Mouse (Mus musculus): ENCODE measurements at regions not wholly inside any gene's neighbourhood (a gene's known extent, or its start where the extent isn't known, plus 50 kb on each side); places are given as distances from the start of the nearest gene placed in this dataset.

GRCm38 (mm10) chr13:5735027-5735624, 126.2 kb upstream of the Klf6 start:
- no peak overlapping the region for H3K27ac ChIP-seq
- no peaks in the 10 kb centered on the region for H3K36me3 ChIP-seq
- no peaks in the 10 kb centered on the region for H3K9me3 ChIP-seq
- H3K27me3 ChIP-seq (ENCODE audit: insufficient read depth, poor library complexity, severe bottlenecking): no peaks in the 10 kb centered on the region
- H3K4me1 ChIP-seq: no peaks in the 10 kb centered on the region
- H3K4me3 ChIP-seq: no peak overlapping the region
- no peak for DNase-seq (ENCODE audit: low spot score)

GRCm38 (mm10) chr13:5736472-5736871, 124.8 kb upstream of the Klf6 start:
- WGBS: 71% methylated on average over 6 of the region's 6 CpGs

GRCm38 (mm10) chr13:5737214-5737613, 124.1 kb upstream of the Klf6 start:
- H3K9me3 ChIP-seq: no peaks in the 10 kb centered on the region
- no peak for DNase-seq (ENCODE audit: low spot score)
- no peak overlapping the region for H3K27ac ChIP-seq
- no peaks in the 10 kb centered on the region for H3K27me3 ChIP-seq (ENCODE audit: insufficient read depth, poor library complexity, severe bottlenecking)
- no peaks in the 10 kb centered on the region for H3K36me3 ChIP-seq
- no peaks in the 10 kb centered on the region for H3K4me1 ChIP-seq
- WGBS: 77% methylated on average over 7 of the region's 7 CpGs
- no peak overlapping the region for H3K4me3 ChIP-seq

More at GRCm38 (mm10) chr13:5736472-5736871, 124.8 kb upstream of the Klf6 start:
- no peak for DNase-seq (ENCODE audit: low spot score)
- Histone ChIP-seq H3K4me1 (no peaks in the 10 kb centered on the region), H3K36me3 (no peaks in the 10 kb centered on the region), H3K4me3 (no peak overlapping the region), H3K27ac (no peak overlapping the region), H3K9me3 (no peaks in the 10 kb centered on the region), H3K27me3 (ENCODE audit: insufficient read depth, poor library complexity, severe bottlenecking) (no peaks in the 10 kb centered on the region)

GRCm38 (mm10) chr13:5740805-5741204, 120.5 kb upstream of the Klf6 start:
- Histone ChIP-seq H3K36me3 (no peaks in the 10 kb centered on the region), H3K27ac (no peak overlapping the region), H3K4me1 (no peaks in the 10 kb centered on the region), H3K4me3 (no peak overlapping the region), H3K27me3 (ENCODE audit: insufficient read depth, poor library complexity, severe bottlenecking) (no peaks in the 10 kb centered on the region), H3K9me3 (no peaks in the 10 kb centered on the region)
- no peak for DNase-seq (ENCODE audit: low spot score)
- WGBS: 75% methylated on average over 1 of the region's 1 CpGs

- WGBS: 81% methylated on average over 6 of the region's 6 CpGs
Observed at GRCm38 (mm10) chr13:5744949-5745348, 116.3 kb upstream of the Klf6 start.

GRCm38 (mm10) chr13:5757176-5757575, 104.1 kb upstream of the Klf6 start:
- H3K4me3 ChIP-seq: no peak overlapping the region
- no peaks in the 10 kb centered on the region for H3K9me3 ChIP-seq
- no peak overlapping the region for H3K27ac ChIP-seq
- WGBS: 86% methylated on average over 3 of the region's 3 CpGs
- H3K36me3 ChIP-seq: no peaks in the 10 kb centered on the region
- H3K4me1 ChIP-seq: no peaks in the 10 kb centered on the region
- no peaks in the 10 kb centered on the region for H3K27me3 ChIP-seq (ENCODE audit: insufficient read depth, poor library complexity, severe bottlenecking)
- DNase-seq (ENCODE audit: low spot score): no peak

More at GRCm38 (mm10) chr13:5744949-5745348, 116.3 kb upstream of the Klf6 start:
- Histone ChIP-seq H3K4me3 (no peak overlapping the region), H3K36me3 (no peaks in the 10 kb centered on the region), H3K27ac (no peak overlapping the region), H3K4me1 (no peaks in the 10 kb centered on the region), H3K9me3 (no peaks in the 10 kb centered on the region), H3K27me3 (ENCODE audit: insufficient read depth, poor library complexity, severe bottlenecking) (no peaks in the 10 kb centered on the region)
- DNase-seq (ENCODE audit: low spot score): no peak

- H3K4me1 ChIP-seq: no peaks in the 10 kb centered on the region
- no peaks in the 10 kb centered on the region for H3K9me3 ChIP-seq
- WGBS: 85% methylated on average over 1 of the region's 1 CpGs
- no peaks in the 10 kb centered on the region for H3K36me3 ChIP-seq
- H3K4me3 ChIP-seq: no peak overlapping the region
- no peak overlapping the region for H3K27ac ChIP-seq
- no peaks in the 10 kb centered on the region for H3K27me3 ChIP-seq (ENCODE audit: insufficient read depth, poor library complexity, severe bottlenecking)
- no peak for DNase-seq (ENCODE audit: low spot score)
Observed at GRCm38 (mm10) chr13:5757963-5758362, 103.3 kb upstream of the Klf6 start.

- Histone ChIP-seq H3K4me1 (no peaks in the 10 kb centered on the region), H3K36me3 (no peaks in the 10 kb centered on the region), H3K4me3 (no peak overlapping the region), H3K27ac (no peak overlapping the region), H3K27me3 (ENCODE audit: insufficient read depth, poor library complexity, severe bottlenecking) (no peaks in the 10 kb centered on the region), H3K9me3 (no peaks in the 10 kb centered on the region)
- no peak for DNase-seq (ENCODE audit: low spot score)
Observed at GRCm38 (mm10) chr13:5760030-5760429, 101.3 kb upstream of the Klf6 start.

GRCm38 (mm10) chr13:5766394-5766793, 94.9 kb upstream of the Klf6 start:
- Histone ChIP-seq H3K4me3 (no peak overlapping the region), H3K27me3 (ENCODE audit: insufficient read depth, poor library complexity, severe bottlenecking) (no peaks in the 10 kb centered on the region), H3K4me1 (peaks cover 6% of the 10 kb centered on the region; the same call in 1 of the 2 replicates), H3K36me3 (no peaks in the 10 kb centered on the region), H3K9me3 (no peaks in the 10 kb centered on the region), H3K27ac (no peak overlapping the region)
- WGBS: 72% methylated on average over 6 of the region's 6 CpGs
- no peak for DNase-seq (ENCODE audit: low spot score)

- Histone ChIP-seq H3K27ac (no peak overlapping the region), H3K4me3 (no peak overlapping the region)
- DNase-seq (ENCODE audit: low spot score): no peak
Observed at GRCm38 (mm10) chr13:5767202-5767601, 94.1 kb upstream of the Klf6 start.

GRCm38 (mm10) chr13:5768699-5769098, 92.6 kb upstream of the Klf6 start:
- WGBS: 85% methylated on average over 2 of the region's 2 CpGs
- H3K36me3 ChIP-seq: no peaks in the 10 kb centered on the region
- H3K27ac ChIP-seq: no peak overlapping the region; the same call in 1 of the 2 replicates
- H3K4me1 ChIP-seq: peaks cover 6% of the 10 kb centered on the region; the same call in 1 of the 2 replicates
- no peaks in the 10 kb centered on the region for H3K27me3 ChIP-seq (ENCODE audit: insufficient read depth, poor library complexity, severe bottlenecking)
- DNase-seq (ENCODE audit: low spot score): no peak
- no peaks in the 10 kb centered on the region for H3K9me3 ChIP-seq
- no peak overlapping the region for H3K4me3 ChIP-seq

More at GRCm38 (mm10) chr13:5767202-5767601, 94.1 kb upstream of the Klf6 start:
- Histone ChIP-seq H3K9me3 (no peaks in the 10 kb centered on the region), H3K27me3 (ENCODE audit: insufficient read depth, poor library complexity, severe bottlenecking) (no peaks in the 10 kb centered on the region), H3K4me1 (peaks cover 6% of the 10 kb centered on the region; the same call in 1 of the 2 replicates), H3K36me3 (no peaks in the 10 kb centered on the region)
- WGBS: 57% methylated on average over 1 of the region's 1 CpGs

GRCm38 (mm10) chr13:5769283-5770260, 91.7 kb upstream of the Klf6 start:
- Histone ChIP-seq H3K9me3 (no peaks in the 10 kb centered on the region), H3K27ac (peak overlapping the region; percentile 33; the same call in 1 of the 2 replicates), H3K4me1 (peaks cover 6% of the 10 kb centered on the region; the same call in 1 of the 2 replicates), H3K27me3 (ENCODE audit: insufficient read depth, poor library complexity, severe bottlenecking) (no peaks in the 10 kb centered on the region), H3K36me3 (no peaks in the 10 kb centered on the region), H3K4me3 (no peak overlapping the region)
- DNase-seq (ENCODE audit: low spot score): no peak
- 48% methylated on average over 7 of the region's 7 CpGs for WGBS

GRCm38 (mm10) chr13:5773811-5774210, 87.5 kb upstream of the Klf6 start:
- H3K27ac ChIP-seq: no peak overlapping the region
- WGBS: 82% methylated on average over 3 of the region's 3 CpGs
- no peaks in the 10 kb centered on the region for H3K9me3 ChIP-seq
- no peak for DNase-seq (ENCODE audit: low spot score)
- H3K4me1 ChIP-seq: peaks cover 6% of the 10 kb centered on the region; the same call in 1 of the 2 replicates
- H3K4me3 ChIP-seq: no peak overlapping the region
- no peaks in the 10 kb centered on the region for H3K27me3 ChIP-seq (ENCODE audit: insufficient read depth, poor library complexity, severe bottlenecking)
- no peaks in the 10 kb centered on the region for H3K36me3 ChIP-seq

Measured in heart, embryonic 10.5 days (tissue).